Mouse (Mus musculus) spleen, adult 12 weeks (tissue): ENCODE data around the gene Syngr3.

Source experiments
- DNase-seq: peaks from one replicate; pipeline ENCODE4 v3.0.0; 2022; ENCODE audit warnings: low spot score

Syngr3 gene

DNA sequence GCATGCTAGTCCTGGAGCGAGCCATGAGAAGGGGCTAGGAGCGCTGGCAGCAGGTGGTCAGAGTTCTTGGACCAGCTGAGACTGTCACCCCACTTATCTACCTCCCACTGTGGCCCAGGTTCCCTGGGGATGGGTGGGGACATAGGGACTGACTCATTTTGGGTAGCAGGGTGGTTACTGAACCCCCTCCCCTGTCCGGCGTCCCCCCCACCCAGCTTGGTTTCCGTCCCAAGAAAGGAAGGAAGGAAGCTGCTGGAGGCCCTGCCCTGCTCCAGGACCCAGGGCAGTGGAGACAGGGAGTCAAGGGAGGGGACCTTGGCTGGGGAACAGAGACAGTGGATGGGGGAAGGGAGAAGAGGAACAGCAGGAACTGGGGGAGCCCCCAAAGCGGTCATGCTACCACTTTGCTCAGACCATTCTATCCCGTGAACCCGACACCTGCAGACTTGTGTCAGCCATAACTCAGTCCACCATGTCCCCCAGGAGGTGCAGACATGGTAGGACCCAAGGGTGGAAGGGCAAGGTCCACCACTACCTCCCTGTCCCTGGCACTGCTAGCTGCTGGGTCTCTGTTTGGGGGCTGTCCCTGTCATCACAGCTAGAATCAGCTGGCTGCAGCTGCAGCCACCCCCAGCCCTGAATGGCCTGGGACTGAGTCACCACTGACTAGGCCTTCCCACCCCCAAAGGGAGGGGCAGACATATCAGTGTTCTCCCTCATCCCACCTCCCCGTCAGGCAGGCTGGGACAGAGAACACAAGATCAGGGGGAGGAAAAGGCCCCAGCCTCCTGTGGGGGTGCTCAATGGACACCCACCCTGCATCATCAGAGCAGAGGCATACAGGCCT lies 44.7 kb downstream of the Syngr3 start:
- DNase-seq: no peak

DNA sequence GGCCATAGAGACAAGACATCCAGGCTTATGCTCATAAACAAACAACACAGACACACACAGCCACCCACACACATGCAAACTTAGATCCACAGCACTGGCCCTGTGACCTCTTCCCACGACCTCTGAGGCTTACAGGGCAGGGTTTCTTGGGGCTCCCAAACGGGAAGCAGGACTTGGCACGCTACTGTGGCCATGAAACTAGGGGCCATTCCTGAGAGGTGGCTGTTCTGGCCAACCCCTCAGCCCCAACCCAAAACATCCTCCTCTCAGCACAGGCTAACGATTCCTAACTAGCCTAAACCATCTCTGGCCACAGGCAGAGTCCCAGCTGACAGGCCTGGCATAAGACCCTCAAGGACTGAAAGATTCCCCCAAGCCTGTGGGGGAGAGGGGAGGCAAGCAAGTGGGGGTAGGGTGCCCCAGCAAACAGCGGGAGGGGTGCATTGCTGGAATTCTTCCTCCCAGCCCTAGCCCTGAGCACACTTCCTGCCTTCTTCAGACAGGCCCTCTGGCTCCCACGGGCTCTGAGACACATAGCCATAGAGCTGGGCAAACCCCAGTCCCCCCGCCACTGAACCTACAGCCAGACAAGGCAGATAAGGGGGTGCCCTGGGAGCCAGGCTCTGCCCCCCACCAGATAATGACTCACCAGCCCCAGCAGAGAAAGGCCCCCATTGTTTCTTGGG lies 45.6 kb downstream of the Syngr3 start:
- DNase-seq: no peak

DNA sequence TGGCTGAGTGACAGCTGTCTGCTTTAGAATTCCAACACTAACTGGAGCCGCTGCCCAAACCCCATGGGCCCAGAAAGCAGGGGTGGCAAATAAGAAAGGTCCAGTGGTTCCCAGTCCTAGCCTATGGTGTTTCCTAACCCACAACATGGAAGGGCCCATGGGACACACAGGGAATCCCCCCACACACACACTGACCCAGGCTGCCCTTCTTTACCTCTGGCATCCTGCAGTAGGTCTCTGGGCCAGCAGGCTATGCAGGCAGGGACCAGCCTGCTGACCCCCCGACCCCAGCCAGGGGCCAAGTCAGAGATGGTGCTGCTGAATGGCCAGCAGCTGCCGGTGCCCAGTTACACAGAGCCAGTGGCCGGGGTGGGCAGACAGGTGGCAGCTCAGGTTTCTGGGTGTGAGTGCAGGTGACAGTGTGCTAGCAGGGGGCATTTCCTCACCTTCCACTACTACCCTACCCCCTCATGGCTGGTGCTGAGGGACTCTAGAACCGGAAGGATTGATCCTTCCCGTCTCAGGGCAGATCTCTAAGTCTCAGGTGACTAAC lies 46.9 kb downstream of the Syngr3 start:
- no peak for DNase-seq

DNA sequence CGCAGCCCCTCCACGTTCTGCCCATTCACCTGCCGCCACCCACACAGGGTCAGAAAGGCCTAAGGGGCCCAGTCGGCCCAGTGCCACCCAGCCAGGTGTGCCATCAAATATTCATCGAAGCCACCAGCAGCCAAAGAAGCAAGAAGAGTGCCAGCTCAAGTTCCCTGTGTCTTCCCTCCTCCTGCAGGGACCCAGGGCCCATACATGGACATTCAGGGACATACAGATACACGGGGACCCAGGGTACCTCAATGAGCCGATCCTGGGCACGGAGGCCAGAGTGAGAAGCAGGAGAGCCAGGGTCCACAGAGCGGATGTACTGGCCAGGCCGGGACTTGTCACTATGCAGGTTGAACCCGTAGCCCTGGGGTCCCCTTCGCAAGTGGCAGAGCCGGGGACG lies 47.8 kb downstream of the Syngr3 start:
- DNase-seq: no peak

DNA sequence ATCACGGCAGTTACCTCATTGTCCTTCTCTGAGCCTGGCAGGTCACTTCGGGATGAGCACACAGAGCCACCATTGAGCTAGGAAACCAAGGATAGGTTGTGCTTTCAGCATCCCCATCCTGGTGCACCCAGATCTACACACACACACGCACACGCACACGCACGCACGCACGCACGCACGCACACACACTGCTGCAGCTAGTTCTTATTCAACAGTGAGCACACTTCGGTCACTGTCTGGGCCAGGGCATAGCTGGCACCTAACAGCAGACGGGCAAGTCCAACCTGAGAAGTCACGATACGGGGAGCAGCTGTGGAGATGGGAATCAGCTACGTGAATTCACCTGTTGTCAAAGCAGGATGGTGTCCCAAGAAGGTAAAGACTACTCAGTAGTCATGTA lies 49.2 kb downstream of the Syngr3 start:
- no peak for DNase-seq

DNA sequence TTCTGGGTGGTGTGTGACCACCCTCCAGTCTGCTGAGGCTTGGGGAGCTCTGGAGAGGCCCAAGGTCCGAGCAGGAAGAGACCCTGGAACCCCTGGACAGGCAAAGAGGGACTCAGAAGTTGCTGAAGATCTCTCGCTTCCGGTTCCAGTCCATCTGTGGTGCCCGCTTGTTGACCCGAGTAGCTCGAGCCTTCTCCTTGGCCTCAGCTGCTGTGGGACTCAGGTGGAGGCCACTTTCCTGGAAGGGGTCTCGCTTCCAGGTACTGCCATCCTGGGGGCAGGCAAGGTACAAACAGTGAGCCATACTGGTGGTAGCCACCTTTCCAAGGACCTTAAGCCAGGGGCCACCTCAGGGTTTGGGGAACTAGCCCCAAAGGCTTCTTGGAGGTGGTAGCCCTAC lies 49.6 kb downstream of the Syngr3 start:
- DNase-seq: no peak

DNA sequence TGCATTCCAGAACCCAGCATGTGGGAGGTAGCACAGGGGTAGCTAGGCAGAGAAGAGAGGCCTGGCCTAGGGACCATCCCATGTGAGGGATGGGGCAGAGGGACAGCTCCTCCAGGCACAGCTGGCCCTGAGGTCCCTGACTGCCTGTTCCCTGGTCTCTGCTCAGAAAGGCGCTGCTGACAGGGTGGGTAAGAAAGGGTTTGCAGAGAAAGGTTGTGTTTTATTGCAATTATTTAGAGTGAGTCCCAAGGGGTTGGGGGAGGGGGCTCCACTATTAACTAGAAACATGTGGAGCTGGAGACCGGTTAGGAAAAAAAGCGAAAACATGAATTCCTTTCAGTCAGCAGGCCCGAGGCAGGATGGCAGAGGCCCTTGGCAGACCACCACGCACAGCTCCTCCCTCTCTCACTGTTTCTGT lies 50.2 kb downstream of the Syngr3 start:
- no peak for DNase-seq

DNA sequence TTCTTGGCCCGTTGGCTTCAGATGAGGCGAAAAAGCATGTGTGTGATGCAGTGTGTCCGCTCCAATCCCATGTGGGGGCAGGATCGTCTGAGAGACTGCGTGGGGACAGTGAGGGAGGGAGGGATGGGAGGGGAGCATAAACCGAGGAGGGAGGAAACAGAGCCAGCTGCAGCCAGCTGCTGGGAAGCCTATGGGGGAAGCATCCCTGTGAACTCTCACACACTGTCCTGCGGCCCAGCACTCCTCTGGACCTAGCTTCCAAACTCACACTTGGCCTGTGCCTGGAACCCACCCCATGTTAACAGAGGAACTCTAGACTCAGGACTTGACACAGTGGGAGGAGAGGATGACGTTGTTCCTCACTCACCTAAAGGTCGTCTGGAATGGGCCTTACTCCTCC lies 50.9 kb downstream of the Syngr3 start:
- no peak for DNase-seq

DNA sequence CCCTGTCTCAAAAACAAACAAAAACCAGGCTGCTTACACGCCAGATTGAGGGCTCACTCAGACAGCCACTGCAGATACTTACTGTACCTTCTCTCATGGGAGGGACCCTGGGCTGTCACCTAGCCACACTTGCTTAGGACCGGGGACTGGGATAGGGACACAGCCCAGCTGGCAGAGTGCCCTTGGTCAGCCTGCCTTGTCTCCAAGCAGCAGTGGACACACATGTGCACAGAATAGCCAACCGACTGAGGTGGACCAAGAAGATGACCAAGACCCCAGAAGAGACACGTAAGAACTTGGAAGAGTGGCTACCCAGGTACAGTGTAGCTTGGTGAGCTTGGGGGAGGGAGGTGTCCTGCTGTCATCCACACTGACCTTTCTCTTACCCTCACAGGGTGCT lies 51.5 kb downstream of the Syngr3 start:
- no peak for DNase-seq

DNA sequence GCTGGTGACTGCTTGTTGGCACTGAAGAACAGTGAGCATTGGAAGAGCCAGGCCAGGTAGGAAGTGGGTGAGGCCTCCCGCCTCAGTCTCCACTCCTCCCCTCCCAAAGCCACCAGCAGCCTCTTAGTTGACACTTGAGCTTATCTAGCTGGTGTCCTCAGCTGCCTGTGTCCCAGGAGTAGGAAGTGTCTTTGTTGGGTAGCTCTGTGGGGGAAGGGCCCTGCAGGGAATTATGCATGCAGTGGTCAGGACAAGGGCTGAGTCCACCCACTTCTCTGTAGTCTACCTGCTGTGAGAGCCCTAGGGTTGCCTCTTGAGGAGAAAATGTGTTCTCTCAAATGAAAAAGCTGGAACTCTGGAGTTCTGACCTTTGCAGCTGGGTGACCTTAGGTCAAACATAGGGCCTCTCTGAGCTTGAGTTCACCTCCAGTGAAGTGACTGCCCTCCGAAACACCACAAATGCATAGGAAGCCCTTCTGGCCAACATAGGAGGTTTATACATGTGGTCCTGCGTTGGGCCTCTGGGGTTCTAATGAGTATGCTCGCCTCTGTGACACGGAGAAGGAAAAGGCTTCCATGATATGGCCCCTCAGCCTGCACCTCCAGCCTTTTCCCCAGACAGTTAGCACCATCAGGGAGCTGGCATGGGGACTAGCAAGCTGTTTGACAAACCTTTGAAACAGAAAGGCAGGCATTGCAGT lies 52.8 kb downstream of the Syngr3 start:
- no peak for DNase-seq

DNA sequence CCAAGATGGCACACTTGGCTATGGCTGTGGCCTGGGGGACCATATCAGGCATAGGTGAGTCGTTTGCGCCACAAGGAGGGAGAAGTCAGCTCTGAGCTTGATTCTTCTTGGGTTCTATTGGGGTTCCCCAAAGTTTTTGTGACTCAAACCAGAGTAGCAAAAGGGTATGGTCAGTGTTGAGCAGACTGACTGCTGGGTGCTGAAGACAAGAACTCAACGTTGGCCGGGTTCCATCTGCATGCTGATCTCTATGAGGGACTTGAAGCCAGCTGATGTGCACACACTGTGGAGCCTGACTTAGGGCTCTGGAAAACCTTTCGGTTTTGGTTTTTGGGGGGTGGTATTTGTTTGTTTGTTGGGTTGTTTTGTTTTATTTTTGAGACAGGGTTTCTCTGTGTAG lies 54.1 kb downstream of the Syngr3 start:
- no peak for DNase-seq
